Mouse (Mus musculus) kidney, embryonic 16.5 days (tissue): Measurements from ENCODE around the gene Itm2b. TPM values are rescaled to one million over a fixed set of nuclear protein-coding genes. Genes with fewer than 3 reads are reported as not detected.

Experiments
- ATAC-seq: fragments of 200-750 bp; cut with Nextera tagmentation; 2 replicates; pipeline ENCODE4 v1.8.0; 2017; ENCODE audit warnings: moderate TSS enrichment; ENCODE audit not compliant: low FRiP score, low TSS enrichment
- H3K27ac ChIP-seq: fragments of 300-500 bp; sonication (generic); 2 replicates; pipeline ENCODE4 v1.5.1; 2014; ENCODE audit warnings: low read length
- H3K27me3 ChIP-seq: fragments of 300-500 bp; sonication (generic); 2 replicates; pipeline ENCODE4 v1.6.1; 2014; ENCODE audit warnings: low read length, control low read depth, mixed read lengths; ENCODE audit not compliant: insufficient read depth
- H3K36me3 ChIP-seq: fragments of 300-500 bp; sonication (generic); 2 replicates; pipeline ENCODE4 v1.6.1; 2014; ENCODE audit warnings: low read length, control low read depth, mixed read lengths; ENCODE audit not compliant: insufficient read depth
- H3K4me1 ChIP-seq: fragments of 300-500 bp; sonication (generic); 2 replicates; pipeline ENCODE4 v1.6.1; 2014; ENCODE audit warnings: low read length, control low read depth, mixed read lengths; ENCODE audit not compliant: insufficient read depth
- H3K4me2 ChIP-seq: fragments of 300-500 bp; sonication (generic); replicated peaks from 2 replicates; pipeline ENCODE4 v1.6.1; 2014; ENCODE audit warnings: low read depth, low read length
- H3K4me3 ChIP-seq: fragments of 300-500 bp; sonication (generic); 2 replicates; pipeline ENCODE4 v1.5.1; 2014; ENCODE audit warnings: mild to moderate bottlenecking, low read length
- H3K9ac ChIP-seq: fragments of 300-500 bp; sonication (generic); replicated peaks from 2 replicates; pipeline ENCODE4 v1.6.1; 2014; ENCODE audit warnings: low read length
- H3K9me3 ChIP-seq: fragments of 300-500 bp; sonication (generic); 2 replicates; pipeline ENCODE4 v1.6.1; 2016; ENCODE audit warnings: low read length, control low read depth
- WGBS: fragments of 180-500 bp; shearing (Covaris S2); extraction: QIAGEN DNeasy Blood & Tissue Kit; methylation state at CpG from one replicate; pipeline ENCODE4 v1.1.7; 2014; 5-methylcytosine and 5-hydroxymethylcytosine counted together
- polyA plus RNA-seq: library from polyadenylated mRNA; unstranded; fragments of >200 nt; fragmentation: Nextera tagmentation; extraction: Ambion mirVana; gene quantifications from 2 replicates; pipeline ENCODE4 v1.2.1, GENCODE M21; 2015

Gene Itm2b
- 1,091 and 1,137 TPM in 2 replicates for polyA plus RNA-seq

DNA sequence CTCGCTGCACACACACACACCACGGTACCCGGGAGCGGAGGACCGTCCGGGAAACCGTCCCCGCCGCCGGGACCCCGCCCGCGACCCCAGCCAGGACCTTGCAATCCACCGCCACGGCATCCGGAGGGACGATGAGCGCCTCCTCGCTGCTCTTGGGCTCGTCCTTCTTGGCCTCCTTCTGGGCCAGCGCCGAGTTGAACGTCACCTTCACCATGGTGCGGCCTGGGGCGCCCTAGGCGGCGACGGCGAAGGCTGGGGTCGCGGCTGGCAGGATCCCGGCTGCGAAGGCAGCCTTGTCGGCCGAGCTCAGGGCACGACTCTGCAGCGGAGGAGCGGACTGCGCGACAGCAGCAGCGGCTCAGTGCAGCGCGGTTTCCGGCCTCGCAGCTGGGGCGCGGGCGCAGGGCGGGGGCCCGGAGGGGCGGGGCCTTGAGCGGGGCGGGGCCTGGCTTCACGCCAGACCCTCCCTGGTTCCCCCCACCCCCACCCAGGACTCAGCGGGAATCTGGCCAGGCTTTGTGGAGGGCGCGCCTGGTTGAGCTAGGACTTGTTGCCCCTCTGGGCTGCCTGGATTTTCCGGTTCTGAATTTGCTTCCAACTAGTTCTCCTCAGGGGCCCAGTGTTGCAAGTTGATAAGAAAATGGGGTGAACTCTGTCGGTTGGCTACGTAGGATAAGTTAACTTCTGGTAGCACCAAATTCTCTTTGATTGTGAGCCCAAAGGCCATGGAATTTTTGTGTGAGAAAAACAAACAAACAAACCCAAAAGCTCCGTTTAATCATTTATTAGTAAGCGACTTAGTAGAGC, at the start of gene Itm2b:
Gene Itm2b (minus strand): TSS at position 377 of the 807 bp plus-strand sequence.
- Histone ChIP-seq H3K27me3 (no peaks in the 10 kb centered on the region), H3K4me3 (peak within 1 kb of the TSS; percentile 97), H3K9ac (peak within 1 kb of the TSS; percentile 97), H3K4me1 (peaks cover 54% of the 10 kb centered on the region), H3K36me3 (0 out of 2 replicates have a peak, but pooled peaks cover 5% of the 10 kb centered on the region), H3K4me2 (peak within 1 kb of the TSS; percentile 75), H3K27ac (peak within 1 kb of the TSS; percentile 98), H3K9me3 (no peaks in the 10 kb centered on the region)
- peak; percentile 96 for ATAC-seq
- WGBS: under 1% methylated on average over 61 of the region's 62 CpGs

GRCm38 (mm10) chr14:73433487-73433886, 48.4 kb upstream of the Itm2b start:
- WGBS: 79% methylated on average over 6 of the region's 6 CpGs
- H3K4me2 ChIP-seq: no peak overlapping the region
- no peak overlapping the region for H3K4me3 ChIP-seq
- H3K27me3 ChIP-seq: no peaks in the 10 kb centered on the region
- no peaks in the 10 kb centered on the region for H3K36me3 ChIP-seq
- no peaks in the 10 kb centered on the region for H3K9me3 ChIP-seq
- no peak overlapping the region for H3K27ac ChIP-seq
- no peak overlapping the region for H3K9ac ChIP-seq
- 0 out of 2 replicates have a peak, but pooled peaks cover 3% of the 10 kb centered on the region for H3K4me1 ChIP-seq
- ATAC-seq: no peak

- H3K4me2 ChIP-seq: no peak overlapping the region
- no peaks in the 10 kb centered on the region for H3K9me3 ChIP-seq
- WGBS: 41% methylated on average over 12 of the region's 12 CpGs
These were observed 45.5 kb upstream of the Itm2b start for GRCm38 (mm10) chr14:73430571-73430970.

DNA sequence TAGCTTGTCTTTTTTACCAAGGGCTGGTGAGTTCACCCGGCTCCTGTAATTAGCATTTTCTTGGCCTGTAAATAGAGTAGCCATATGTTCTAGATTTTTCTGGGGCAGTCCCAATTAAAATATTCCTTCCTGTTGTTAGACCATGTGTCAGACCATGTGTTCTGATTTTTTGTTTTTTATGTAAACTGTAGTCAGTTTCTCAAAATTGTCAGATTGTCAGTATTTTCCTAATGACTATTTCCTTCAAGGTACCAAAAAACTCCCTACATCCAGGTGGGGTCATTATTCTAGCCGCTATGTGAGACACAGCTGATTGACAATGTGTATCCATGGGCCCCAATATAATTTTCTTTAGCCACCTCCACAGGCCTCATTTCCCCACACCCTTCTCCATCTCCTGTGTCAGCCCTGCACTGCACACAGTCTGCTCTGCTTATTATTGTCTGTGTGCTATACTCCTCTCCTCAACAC, 40.5 kb upstream of the Itm2b start:
- no peak for ATAC-seq
- Histone ChIP-seq H3K27ac (no peak overlapping the region), H3K36me3 (no peaks in the 10 kb centered on the region), H3K9ac (no peak overlapping the region), H3K9me3 (no peaks in the 10 kb centered on the region), H3K27me3 (no peaks in the 10 kb centered on the region), H3K4me2 (no peak overlapping the region), H3K4me1 (0 out of 2 replicates have a peak, but pooled peaks cover 7% of the 10 kb centered on the region), H3K4me3 (no peak overlapping the region)
- 50% methylated on average over 2 of the region's 2 CpGs for WGBS

More at GRCm38 (mm10) chr14:73430571-73430970, 45.5 kb upstream of the Itm2b start:
- no peak for ATAC-seq
- no peaks in the 10 kb centered on the region for H3K36me3 ChIP-seq
- no peak overlapping the region for H3K4me3 ChIP-seq
- no peak overlapping the region for H3K9ac ChIP-seq
- no peaks in the 10 kb centered on the region for H3K27me3 ChIP-seq
- no peak overlapping the region for H3K27ac ChIP-seq
- H3K4me1 ChIP-seq: 0 out of 2 replicates have a peak, but pooled peaks cover 3% of the 10 kb centered on the region

GRCm38 (mm10) chr14:73424961-73425360, 39.9 kb upstream of the Itm2b start:
- 47% methylated on average over 6 of the region's 6 CpGs for WGBS
- no peak overlapping the region for H3K27ac ChIP-seq

DNA sequence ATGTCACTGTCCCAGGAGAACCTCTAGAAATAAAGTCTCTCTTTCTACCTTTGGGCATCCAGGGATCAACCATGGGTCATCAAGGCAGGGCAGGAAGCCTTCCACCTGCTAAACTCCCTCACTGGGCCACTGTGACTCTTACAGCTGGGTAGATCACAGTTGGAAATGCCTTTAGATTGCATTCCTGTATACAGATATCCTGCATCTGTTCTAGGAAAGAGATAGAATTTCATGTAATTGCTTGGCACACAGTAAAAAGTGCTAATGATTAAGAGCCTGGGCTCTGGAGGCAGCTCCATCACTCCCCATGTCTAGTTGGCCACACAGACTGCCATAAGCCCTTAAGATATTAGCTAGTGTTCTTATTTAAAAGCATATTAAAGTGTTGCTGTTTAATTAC, 38.5 kb upstream of the Itm2b start:
- no peak for ATAC-seq

More at GRCm38 (mm10) chr14:73424961-73425360, 39.9 kb upstream of the Itm2b start:
- no peak overlapping the region for H3K4me3 ChIP-seq
- H3K36me3 ChIP-seq: no peaks in the 10 kb centered on the region
- H3K4me2 ChIP-seq: no peak overlapping the region
- no peaks in the 10 kb centered on the region for H3K9me3 ChIP-seq
- H3K27me3 ChIP-seq: no peaks in the 10 kb centered on the region
- H3K4me1 ChIP-seq: 0 out of 2 replicates have a peak, but pooled peaks cover 6% of the 10 kb centered on the region
- ATAC-seq: no peak
- no peak overlapping the region for H3K9ac ChIP-seq

DNA sequence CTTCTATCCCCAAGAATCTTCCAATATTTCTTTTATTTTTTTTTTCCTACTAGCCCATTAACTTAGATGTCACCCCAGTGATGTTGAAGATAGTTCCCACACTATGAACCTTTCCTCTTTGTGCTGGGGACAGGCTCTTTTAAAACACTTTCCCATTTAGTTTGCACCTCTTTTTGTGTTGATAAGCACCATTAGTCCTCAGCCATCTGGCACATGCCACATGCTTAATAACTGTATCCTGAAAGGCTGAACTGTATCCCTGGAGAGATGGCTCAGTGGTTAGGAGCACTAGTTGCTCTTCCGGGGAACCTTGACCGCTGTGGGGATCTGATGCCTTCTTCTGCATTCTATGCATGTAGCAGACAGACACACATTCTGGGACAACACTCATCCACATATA, 37.5 kb upstream of the Itm2b start:
- Histone ChIP-seq H3K4me2 (no peak overlapping the region), H3K9me3 (no peaks in the 10 kb centered on the region), H3K4me3 (no peak overlapping the region), H3K4me1 (0 out of 2 replicates have a peak, but pooled peaks cover 6% of the 10 kb centered on the region), H3K9ac (no peak overlapping the region), H3K36me3 (no peaks in the 10 kb centered on the region), H3K27me3 (no peaks in the 10 kb centered on the region), H3K27ac (no peak overlapping the region)
- WGBS: 79% methylated on average over 2 of the region's 2 CpGs
- ATAC-seq: no peak

More for the DNA sequence above, 38.5 kb upstream of the Itm2b start:
- H3K4me1 ChIP-seq: 0 out of 2 replicates have a peak, but pooled peaks cover 6% of the 10 kb centered on the region
- no peak overlapping the region for H3K4me3 ChIP-seq
- no peaks in the 10 kb centered on the region for H3K36me3 ChIP-seq
- 0 out of 2 replicates have a peak overlapping the region, but pooled peaks have one; percentile 11 for H3K27ac ChIP-seq
- no peak overlapping the region for H3K9ac ChIP-seq
- H3K27me3 ChIP-seq: no peaks in the 10 kb centered on the region
- no peak overlapping the region for H3K4me2 ChIP-seq
- no peaks in the 10 kb centered on the region for H3K9me3 ChIP-seq

DNA sequence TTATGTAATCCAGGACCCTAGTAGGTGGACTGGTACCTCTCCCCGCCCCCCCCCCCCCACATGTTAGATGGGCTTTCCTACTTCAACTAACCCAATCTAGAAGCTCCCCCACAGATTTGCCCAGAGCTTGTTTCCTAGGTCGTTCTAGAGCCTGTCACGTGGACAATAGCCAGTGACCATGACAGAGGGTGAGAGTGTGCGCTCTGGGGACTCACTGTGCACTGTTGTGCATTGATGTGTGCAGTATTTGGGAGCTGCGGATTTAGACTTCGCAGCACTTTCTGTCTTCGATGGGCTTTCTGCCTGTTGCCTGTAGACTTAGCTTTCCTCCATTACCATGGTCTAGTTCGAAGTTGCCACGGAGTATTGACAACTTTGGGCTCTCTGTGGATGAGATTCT, 36.5 kb upstream of the Itm2b start:
- H3K9me3 ChIP-seq: no peaks in the 10 kb centered on the region
- ATAC-seq: peak; percentile 57
- WGBS: 68% methylated on average over 9 of the region's 9 CpGs

DNA sequence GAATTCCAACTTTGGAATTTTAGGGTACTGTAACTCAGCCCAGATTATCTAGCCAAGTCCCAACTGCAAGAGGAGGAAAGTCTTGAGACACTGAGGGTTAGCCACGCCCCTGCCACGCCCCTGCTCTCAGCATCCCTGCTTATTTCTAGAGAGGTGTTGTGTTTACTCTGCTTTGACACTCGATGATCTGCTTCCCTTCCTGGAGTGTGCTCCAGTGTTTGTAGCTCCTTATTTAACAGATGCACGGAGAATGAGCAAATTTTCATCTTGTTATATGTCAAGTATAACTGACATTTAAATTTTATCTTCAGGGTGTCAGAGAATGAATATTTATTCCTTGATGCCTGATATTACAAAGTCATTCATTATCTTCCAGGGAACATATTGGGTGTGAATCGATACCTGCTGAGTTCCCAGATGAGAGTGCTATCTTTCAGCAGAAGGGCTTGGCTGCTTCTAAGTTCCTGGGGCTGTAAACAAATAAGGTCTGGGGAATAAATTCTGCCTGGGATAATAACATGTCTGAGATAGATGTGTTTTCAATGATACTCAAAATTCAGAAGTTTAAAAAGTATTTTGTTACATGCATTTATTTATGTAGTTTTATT, 35.2 kb upstream of the Itm2b start:
- Histone ChIP-seq H3K27me3 (no peaks in the 10 kb centered on the region), H3K9me3 (no peaks in the 10 kb centered on the region), H3K36me3 (no peaks in the 10 kb centered on the region), H3K9ac (no peak overlapping the region), H3K4me2 (no peak overlapping the region), H3K27ac (no peak overlapping the region), H3K4me3 (no peak overlapping the region), H3K4me1 (0 out of 2 replicates have a peak, but pooled peaks cover 6% of the 10 kb centered on the region)
- no peak for ATAC-seq
- WGBS: 39% methylated on average over 5 of the region's 5 CpGs

More for the DNA sequence above, 36.5 kb upstream of the Itm2b start:
- H3K4me3 ChIP-seq: no peak overlapping the region
- no peak overlapping the region for H3K27ac ChIP-seq
- 0 out of 2 replicates have a peak, but pooled peaks cover 6% of the 10 kb centered on the region for H3K4me1 ChIP-seq
- no peaks in the 10 kb centered on the region for H3K27me3 ChIP-seq
- H3K4me2 ChIP-seq: no peak overlapping the region
- no peaks in the 10 kb centered on the region for H3K36me3 ChIP-seq
- H3K9ac ChIP-seq: no peak overlapping the region
